Mouse (Mus musculus) thymus, adult 2 months (tissue): ENCODE measurements around the gene AF366264. TPM values are rescaled to one million over a fixed set of nuclear protein-coding genes. Genes with fewer than 3 reads are reported as not detected.
"Not testable (repeated sequence)": the region's sequence is repeated elsewhere in the genome, so short reads cannot be mapped to it uniquely, and the experiment has no call there.

Source experiments
- DNase-seq: peaks from one replicate; pipeline ENCODE4 v3.0.0; 2021
- H3K27ac ChIP-seq: fragments of 200-500 bp; 2 replicates; pipeline ENCODE4 v1.5.1; 2012; ENCODE audit warnings: low read length, control low read depth; ENCODE audit not compliant: control insufficient read depth, insufficient read depth
- H3K27me3 ChIP-seq: fragments of 200-500 bp; 2 replicates; pipeline ENCODE4 v1.6.1; 2012; ENCODE audit warnings: mild to moderate bottlenecking, low read length, moderate library complexity, mixed read lengths; ENCODE audit not compliant: control insufficient read depth, insufficient read depth
- H3K36me3 ChIP-seq: fragments of 200-500 bp; 2 replicates; pipeline ENCODE4 v1.6.1; 2012; ENCODE audit warnings: mild to moderate bottlenecking, low read length, moderate library complexity; ENCODE audit not compliant: control insufficient read depth, insufficient read depth
- H3K4me1 ChIP-seq: fragments of 200-500 bp; replicated peaks from 2 replicates; pipeline ENCODE4 v1.6.1; 2012; ENCODE audit warnings: low read length; ENCODE audit not compliant: control insufficient read depth, insufficient read depth
- H3K4me3 ChIP-seq: fragments of 200-500 bp; 2 replicates; pipeline ENCODE4 v1.5.1; 2012; ENCODE audit warnings: mild to moderate bottlenecking, low read length, control low read depth, moderate library complexity; ENCODE audit not compliant: control insufficient read depth, insufficient read depth
- CTCF ChIP-seq: fragments of 200-500 bp; IDR thresholded peaks from 2 replicates; pipeline ENCODE4 v1.5.1; 2012; ENCODE audit warnings: mild to moderate bottlenecking, control low read depth, low read length, moderate library complexity, borderline replicate concordance; ENCODE audit not compliant: control insufficient read depth, poor library complexity, insufficient read depth; ENCODE audit errors: extremely low read depth
- POLR2A ChIP-seq: fragments of 200-500 bp; IDR thresholded peaks from 2 replicates; pipeline ENCODE4 v1.6.1; 2012; ENCODE audit warnings: mild to moderate bottlenecking, low read length, control low read depth, moderate library complexity; ENCODE audit not compliant: control insufficient read depth, poor library complexity, insufficient read depth; ENCODE audit errors: extremely low read depth
- WGBS: fragments of 180-500 bp; shearing (Covaris S2); methylation state at CpG from one replicate; pipeline ENCODE4 v1.1.7; 2018; 5-methylcytosine and 5-hydroxymethylcytosine counted together
- polyA plus RNA-seq: library from polyadenylated mRNA; depleted of rRNA; stranded (reverse); fragments of >200 nt; gene quantifications from 2 replicates; pipeline ENCODE4 v1.2.3, GENCODE M21; 2012; rRNA removed

Gene AF366264
- polyA plus RNA-seq, result not detected in 2 replicates

DNA sequence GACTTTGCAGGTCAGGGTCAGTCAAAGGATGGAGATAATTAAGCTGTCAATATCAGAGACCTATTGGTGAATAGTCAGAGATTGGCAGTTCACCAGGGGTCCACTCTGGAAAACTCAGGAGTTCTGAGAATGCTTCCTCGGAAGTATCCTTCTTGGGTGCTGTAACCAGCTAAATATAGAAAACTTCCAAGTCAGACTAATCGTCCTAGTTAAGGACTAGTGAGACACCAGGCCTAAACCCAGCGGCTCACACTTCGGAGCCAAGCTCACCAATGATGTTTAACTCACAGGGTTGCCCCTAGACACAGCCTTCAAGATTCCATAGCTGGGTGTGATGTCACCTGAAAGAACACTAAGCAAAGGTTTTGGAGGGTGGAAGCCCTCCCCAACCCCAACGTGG is at the start of gene AF366264:
Gene AF366264 (minus strand): TSS at position 101 of the 400 bp plus-strand sequence.
- H3K36me3 ChIP-seq, H3K27me3 ChIP-seq, H3K27ac ChIP-seq, H3K4me1 ChIP-seq, DNase-seq, H3K4me3 ChIP-seq: not testable (repeated sequence)
- 89% methylated on average over 5 of the region's 5 CpGs for WGBS

DNA sequence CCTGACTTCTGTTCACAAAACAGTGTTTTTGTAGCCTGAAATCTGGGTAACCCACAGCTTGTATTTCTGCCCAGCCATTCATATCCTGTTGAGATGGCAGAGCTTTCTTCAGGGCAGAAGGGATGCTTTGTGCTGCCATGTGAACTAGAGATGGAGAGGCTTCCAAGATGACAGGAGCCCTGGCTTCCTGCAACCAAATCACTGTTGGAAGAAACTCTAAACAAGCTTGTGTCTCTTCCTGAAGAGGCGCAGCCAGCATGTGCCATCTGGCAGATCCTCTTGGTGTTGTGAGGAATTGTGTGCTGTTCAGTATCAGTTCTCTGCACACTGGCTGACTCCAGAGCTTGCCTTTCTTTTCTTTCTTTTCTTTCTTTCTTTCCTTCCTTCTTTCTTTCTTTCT is 5.1 kb upstream of the AF366264 start:
- not testable (repeated sequence) for H3K36me3 ChIP-seq, H3K4me1 ChIP-seq, DNase-seq, H3K27ac ChIP-seq, H3K27me3 ChIP-seq, H3K4me3 ChIP-seq
- WGBS, result 90% methylated on average over 1 of the region's 1 CpGs

DNA sequence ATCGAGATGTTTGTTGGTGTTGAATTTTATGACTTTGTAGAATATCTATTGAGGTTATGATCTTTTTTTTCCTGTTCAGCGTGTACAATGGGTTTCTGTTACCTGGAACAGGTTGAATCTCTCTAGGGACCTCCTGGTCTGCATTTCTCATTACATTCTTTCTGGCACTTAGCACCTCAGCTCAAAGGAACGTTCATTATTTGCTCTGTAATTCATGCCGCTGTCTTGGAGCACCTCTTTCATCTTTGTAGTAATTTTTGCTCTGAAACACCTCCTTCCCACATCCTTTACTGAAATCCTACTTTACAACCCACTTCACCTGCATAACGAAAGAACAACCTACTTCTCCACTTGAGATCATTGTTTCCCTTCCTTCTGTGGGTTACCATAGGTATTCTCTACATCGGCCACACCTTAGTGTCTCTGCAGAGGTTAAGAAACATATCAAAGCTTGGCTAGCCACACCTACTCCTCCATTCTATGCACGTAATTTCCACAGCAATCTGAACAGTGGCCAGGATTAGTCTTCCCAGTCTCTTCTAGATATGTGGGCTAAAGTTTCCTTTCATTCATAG is 9.5 kb downstream of the AF366264 start:
- TF ChIP-seq POLR2A, result no peak
- TF ChIP-seq CTCF, result no peak
- H3K4me1 ChIP-seq, result no peaks in the 10 kb centered on the region
- no peak overlapping the region for H3K27ac ChIP-seq
- H3K36me3 ChIP-seq, result no peaks in the 10 kb centered on the region
- H3K4me3 ChIP-seq, result no peak overlapping the region
- WGBS, result 77% methylated on average over 7 of the region's 7 CpGs
- no peak for DNase-seq
- no peaks in the 10 kb centered on the region for H3K27me3 ChIP-seq

DNA sequence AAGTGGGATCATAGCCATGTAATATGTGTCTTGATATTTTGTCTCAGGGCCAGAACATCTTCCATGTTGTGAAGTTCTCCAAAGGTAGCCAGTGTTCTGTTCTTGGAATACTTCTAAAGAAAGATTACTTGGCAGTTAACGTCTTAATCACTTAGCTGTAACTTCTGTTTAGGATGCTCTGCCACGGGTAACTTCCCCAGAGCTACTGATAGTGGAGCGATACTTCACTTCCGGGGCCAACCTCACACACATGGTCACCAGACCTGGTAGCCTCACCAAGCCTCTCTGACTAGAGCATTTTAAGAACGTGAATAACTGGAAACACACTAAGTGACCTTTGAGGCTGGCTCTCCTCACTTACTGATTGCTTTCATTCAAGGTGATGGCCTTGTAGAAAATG is 38.6 kb downstream of the AF366264 start:
- no peaks in the 10 kb centered on the region for H3K27me3 ChIP-seq
- H3K4me3 ChIP-seq, result no peak overlapping the region
- no peaks in the 10 kb centered on the region for H3K4me1 ChIP-seq
- no peak overlapping the region for H3K27ac ChIP-seq
- peaks cover 31% of the 10 kb centered on the region for H3K36me3 ChIP-seq
- DNase-seq, result no peak
- WGBS, result 94% methylated on average over 5 of the region's 5 CpGs
- TF ChIP-seq CTCF (no peak), POLR2A (no peak)

DNA sequence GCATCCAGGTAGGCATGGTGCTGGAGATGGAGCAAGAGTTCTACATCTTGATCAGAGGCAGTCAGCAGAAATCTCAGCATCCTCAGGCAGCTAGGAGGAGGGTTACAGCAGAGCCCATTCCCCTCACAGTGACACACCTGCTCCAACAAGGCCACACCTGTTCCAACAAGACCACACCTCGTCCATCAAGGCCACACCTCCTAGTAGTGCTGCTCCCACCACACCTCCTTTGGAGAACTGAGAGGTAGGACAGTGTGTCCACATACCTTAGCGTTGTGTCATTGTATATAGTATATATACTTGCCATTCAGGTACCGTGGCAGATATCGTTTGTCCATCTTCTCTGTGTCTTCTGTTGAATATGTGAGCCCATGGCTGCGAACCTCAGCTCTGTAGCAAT is 40.5 kb downstream of the AF366264 start:
- Histone ChIP-seq H3K4me1 (no peaks in the 10 kb centered on the region), H3K4me3 (no peak overlapping the region), H3K27me3 (no peaks in the 10 kb centered on the region), H3K27ac (no peak overlapping the region), H3K36me3 (peaks cover 36% of the 10 kb centered on the region)
- DNase-seq, result no peak
- TF ChIP-seq POLR2A (no peak), CTCF (no peak)
- 97% methylated on average over 5 of the region's 5 CpGs for WGBS

DNA sequence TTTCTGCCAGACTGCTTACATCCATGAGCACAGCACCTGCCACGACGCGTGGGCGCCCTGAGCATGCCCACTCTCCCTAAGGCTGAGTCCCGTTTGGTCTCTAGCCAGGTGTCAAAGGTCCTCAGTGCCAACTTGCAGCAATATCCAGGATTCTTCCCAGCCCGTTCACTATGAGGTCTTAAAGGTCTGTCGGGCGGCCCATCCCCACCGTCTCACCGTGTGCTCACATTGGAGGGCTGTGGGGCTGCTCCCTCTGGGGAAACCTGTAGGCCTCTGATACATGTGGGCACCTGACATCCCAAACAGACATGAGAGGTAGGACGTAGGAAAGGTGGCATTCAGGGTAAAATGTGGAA is 44.5 kb downstream of the AF366264 start:
- no peak for DNase-seq
- TF ChIP-seq POLR2A, result no peak
- TF ChIP-seq CTCF, result no peak
- Histone ChIP-seq H3K36me3 (peaks cover 41% of the 10 kb centered on the region), H3K4me1 (no peaks in the 10 kb centered on the region), H3K27ac (no peak overlapping the region), H3K4me3 (no peak overlapping the region), H3K27me3 (no peaks in the 10 kb centered on the region)
- 97% methylated on average over 11 of the region's 11 CpGs for WGBS

DNA sequence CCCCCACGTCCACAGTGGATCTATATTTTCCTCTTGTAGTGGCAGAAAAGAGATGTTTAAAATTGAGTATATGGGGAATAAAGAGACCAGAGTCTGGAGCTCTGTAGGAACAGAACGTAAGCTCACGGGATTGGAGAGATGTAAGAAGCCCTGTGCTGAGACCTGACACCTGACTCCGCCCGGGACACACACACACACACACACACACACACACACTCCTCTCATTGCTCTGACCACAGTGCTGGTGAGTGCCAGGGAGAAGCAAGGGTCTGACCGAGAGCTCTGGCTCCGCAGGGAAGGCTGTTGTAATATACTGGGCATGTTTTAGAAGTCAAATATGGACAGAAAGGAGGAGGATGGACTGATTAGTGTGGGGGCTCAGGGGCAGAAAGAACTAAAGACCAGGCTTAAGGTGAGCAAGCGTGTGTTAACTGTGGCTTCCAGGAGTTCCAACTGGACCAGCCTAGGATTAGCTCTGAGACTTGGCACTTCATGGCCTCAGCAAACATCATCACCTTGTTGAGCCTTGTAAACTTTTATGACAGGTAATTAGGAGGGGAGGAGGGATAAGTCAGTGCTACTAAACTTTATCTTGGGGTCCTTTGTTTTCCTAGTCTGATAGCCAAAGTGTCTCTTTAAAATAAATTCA is 45.0 kb downstream of the AF366264 start:
- Histone ChIP-seq H3K4me1 (no peaks in the 10 kb centered on the region), H3K4me3 (no peak overlapping the region), H3K36me3 (peaks cover 37% of the 10 kb centered on the region), H3K27ac (no peak overlapping the region), H3K27me3 (no peaks in the 10 kb centered on the region)
- TF ChIP-seq CTCF (no peak), POLR2A (no peak)
- WGBS, result 93% methylated on average over 8 of the region's 8 CpGs
- no peak for DNase-seq
